Mouse (Mus musculus) urinary bladder, adult 2 months (tissue): ENCODE results near the gene Arhgap30. TPM values are rescaled to one million over a fixed set of nuclear protein-coding genes. Genes with fewer than 3 reads are reported as not detected.

Source experiments
- polyA plus RNA-seq: library from polyadenylated mRNA; depleted of rRNA; stranded (reverse); fragments of >200 nt; gene quantifications from 2 replicates; pipeline ENCODE4 v1.2.3, GENCODE M21; 2012; rRNA removed

Arhgap30 gene
- polyA plus RNA-seq, 1 experiment, result 4.2 TPM

Other genes starting within 250 kb of the Arhgap30 start
- gene Sdhc, start 238.4 kb upstream of the Arhgap30 start, polyA plus RNA-seq, result 286 and 310 TPM in 2 replicates
- gene Mpz, start 238.2 kb upstream of the Arhgap30 start, polyA plus RNA-seq, result 24.1 and 28.5 TPM in 2 replicates
- gene Pcp4l1, start 192.7 kb upstream of the Arhgap30 start, polyA plus RNA-seq, result 317 and 416 TPM in 2 replicates
- gene Nr1i3, start 175.0 kb upstream of the Arhgap30 start, polyA plus RNA-seq, result 0.04 TPM in 1 of 2 replicates, not detected in the other
- gene Tomm40l, start 166.4 kb upstream of the Arhgap30 start, polyA plus RNA-seq, result 35.0 and 39.6 TPM in 2 replicates
- 1.0 and 1.8 TPM in 2 replicates for gene Apoa2, start 163.9 kb upstream of the Arhgap30 start, polyA plus RNA-seq
- 64.8 and 72.7 TPM in 2 replicates for gene Fcer1g, start 154.6 kb upstream of the Arhgap30 start, polyA plus RNA-seq
- gene Adamts4, start 138.5 kb upstream of the Arhgap30 start, polyA plus RNA-seq, result 0.43 and 0.46 TPM in 2 replicates
- gene Ndufs2, start 137.6 kb upstream of the Arhgap30 start, polyA plus RNA-seq, result 110 and 141 TPM in 2 replicates
- gene B4galt3, start 118.6 kb upstream of the Arhgap30 start, polyA plus RNA-seq, result 71.4 and 74.6 TPM in 2 replicates
- gene Ppox, start 107.8 kb upstream of the Arhgap30 start, polyA plus RNA-seq, result 91.3 and 136 TPM in 2 replicates
- gene Usp21, start 101.0 kb upstream of the Arhgap30 start, polyA plus RNA-seq, result 44.7 and 48.4 TPM in 2 replicates
- gene Ufc1, start 93.9 kb upstream of the Arhgap30 start, polyA plus RNA-seq, result 78.1 and 81.2 TPM in 2 replicates
- gene Dedd, start 59.8 kb upstream of the Arhgap30 start, polyA plus RNA-seq, result 50.0 and 53.0 TPM in 2 replicates
- 63.1 and 70.2 TPM in 2 replicates for gene Nit1, start 43.3 kb upstream of the Arhgap30 start, polyA plus RNA-seq
- 47.8 and 66.6 TPM in 2 replicates for gene Pfdn2, start 43.3 kb upstream of the Arhgap30 start, polyA plus RNA-seq
- 2.3 and 2.8 TPM in 2 replicates for gene Klhdc9, start 28.2 kb upstream of the Arhgap30 start, polyA plus RNA-seq
- 35.1 and 39.2 TPM in 2 replicates for gene Nectin4, start 18.9 kb upstream of the Arhgap30 start, polyA plus RNA-seq
- gene Usf1, start 22.4 kb downstream of the Arhgap30 start, polyA plus RNA-seq, result 68.7 and 73.4 TPM in 2 replicates
- 5.4 and 8.4 TPM in 2 replicates for gene Tstd1, start 29.9 kb downstream of the Arhgap30 start, polyA plus RNA-seq
- 76.3 and 79.2 TPM in 2 replicates for gene F11r, start 48.6 kb downstream of the Arhgap30 start, polyA plus RNA-seq
- gene Alyref2, start 114.5 kb downstream of the Arhgap30 start, polyA plus RNA-seq, result 7.9 and 8.8 TPM in 2 replicates
- gene Itln1, start 146.3 kb downstream of the Arhgap30 start, polyA plus RNA-seq, result 0.06 TPM in 1 of 2 replicates, not detected in the other
- 0.73 and 0.75 TPM in 2 replicates for gene Cd244a, start 170.2 kb downstream of the Arhgap30 start, polyA plus RNA-seq
- 1.6 and 2.0 TPM in 2 replicates for gene Ly9, start 218.5 kb downstream of the Arhgap30 start, polyA plus RNA-seq